Mouse (Mus musculus) embryonic stem cell, embryonic (primary cell): ENCODE results near the gene Hist3h2a.

Source experiments
- CTCF ChIA-PET, 4 experiments: fragments of 300-600 bp in 2 of 4; fragments of 350-600 bp in 2 of 4; sonication (Branson Sonifier 250); formaldehyde crosslinking; loops; one replicate each; lab custom pipeline; 2022; ENCODE audit warnings: inconsistent platforms in 2 of 4; lab: Charles Lee
- POLR2A ChIA-PET, 4 experiments: fragments of 300-600 bp in 2 of 4; fragments of 350-600 bp in 2 of 4; sonication (Branson Sonifier 250); formaldehyde crosslinking; loops; one replicate each; lab custom pipeline; 2022; ENCODE audit warnings: antibody characterized with exemption in 4 of 4, inconsistent platforms in 1 of 4; lab: Charles Lee

Hist3h2a gene

GRCm38 (mm10) chr11:58955143-58955867, 820 bp downstream of the Hist3h2a start:
- CTCF ChIA-PET: interaction anchor here in 2 of 4 experiments (0.8 to 2.7 kb wide), 8 partner anchors 15 to 979 kb away, joined by 3 to 8 read pairs (median 4); partner anchors contain the start of gene Rnf187 (in 1 of the 2)
- POLR2A ChIA-PET: interaction anchor here (0.5 to 11.1 kb wide), 81 partner anchors 8 to 1400 kb away, joined by 3 to 133 read pairs (median 5); partner anchors contain the start of genes Rnf187 (in 3 of the 4), Trim11 (in 3 of the 4), Iba57 (in 2 of the 4) and Zfp39 (in 2 of the 4)

- POLR2A ChIA-PET: interaction anchor here in 3 of 4 experiments (0.6 to 11.1 kb wide), 21 partner anchors 9 to 314 kb away, joined by 3 to 133 read pairs (median 10); partner anchors contain the start of genes Trim11 (in 3 of the 3) and Zfp39 (in 1 of the 3)
- CTCF ChIA-PET: no interaction called here
These were observed 1.4 kb downstream of the Hist3h2a start for GRCm38 (mm10) chr11:58955868-58956257.

DNA sequence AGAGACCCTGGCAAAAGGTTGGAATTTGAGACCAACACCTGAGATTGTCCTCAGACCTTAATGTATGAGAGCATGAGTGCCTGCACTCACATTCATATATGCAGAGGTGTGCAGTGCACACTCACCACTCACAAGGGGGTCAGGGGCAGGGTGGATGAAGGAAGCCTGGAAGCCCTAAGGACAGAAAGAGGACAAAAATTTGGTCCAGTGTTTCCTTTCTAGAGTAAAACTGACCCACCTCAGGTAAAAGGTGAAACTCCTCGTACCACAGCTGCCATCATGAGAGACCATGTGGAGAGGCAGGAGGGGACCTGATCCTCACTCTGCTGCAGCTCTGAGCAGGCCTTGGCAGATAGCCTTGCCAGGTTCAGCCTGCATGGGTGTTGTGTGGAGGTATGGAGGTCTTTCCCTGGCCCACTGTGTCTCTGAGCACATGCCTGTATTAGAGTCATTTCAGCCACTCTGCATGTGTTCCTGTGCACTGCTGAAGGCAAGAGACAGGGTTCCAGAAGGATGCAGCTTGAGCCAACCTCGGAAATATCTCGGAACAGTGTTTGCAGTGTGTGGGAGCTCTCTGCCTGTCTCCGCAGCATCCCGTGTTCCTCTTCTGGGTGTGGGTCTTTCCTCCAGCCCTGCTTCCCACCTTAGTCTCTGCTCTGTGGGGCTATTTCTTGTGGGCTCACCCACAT, 2.9 kb downstream of the Hist3h2a start:
- ChIA-PET POLR2A (interaction anchor here in 2 of 4 experiments (0.8 to 11.1 kb wide), 7 partner anchors 8 to 137 kb away, joined by 3 to 133 read pairs (median 24); partner anchors contain the start of genes Hist3h2ba (in 1 of the 2) and Trim11 (in 1 of the 2)), CTCF (interaction anchor here in 2 of 4 experiments (0.6 to 1.6 kb wide), 2 partner anchors 25 to 38 kb away, joined by 3 to 4 read pairs; no protein-coding TSS in a partner anchor)

- ChIA-PET CTCF (interaction anchor here in 2 of 4 experiments (1.6 to 1.8 kb wide), 2 partner anchors 23 to 31 kb away, joined by 4 to 9 read pairs; no protein-coding TSS in a partner anchor), POLR2A (interaction anchor here in 3 of 4 experiments (0.7 to 11.1 kb wide), 9 partner anchors 9 to 78 kb away, joined by 3 to 133 read pairs (median 8); partner anchors contain the start of genes Hist3h2ba (in 2 of the 3) and Trim11 (in 2 of the 3))
These were observed 4.1 kb downstream of the Hist3h2a start for GRCm38 (mm10) chr11:58958536-58958935.

DNA sequence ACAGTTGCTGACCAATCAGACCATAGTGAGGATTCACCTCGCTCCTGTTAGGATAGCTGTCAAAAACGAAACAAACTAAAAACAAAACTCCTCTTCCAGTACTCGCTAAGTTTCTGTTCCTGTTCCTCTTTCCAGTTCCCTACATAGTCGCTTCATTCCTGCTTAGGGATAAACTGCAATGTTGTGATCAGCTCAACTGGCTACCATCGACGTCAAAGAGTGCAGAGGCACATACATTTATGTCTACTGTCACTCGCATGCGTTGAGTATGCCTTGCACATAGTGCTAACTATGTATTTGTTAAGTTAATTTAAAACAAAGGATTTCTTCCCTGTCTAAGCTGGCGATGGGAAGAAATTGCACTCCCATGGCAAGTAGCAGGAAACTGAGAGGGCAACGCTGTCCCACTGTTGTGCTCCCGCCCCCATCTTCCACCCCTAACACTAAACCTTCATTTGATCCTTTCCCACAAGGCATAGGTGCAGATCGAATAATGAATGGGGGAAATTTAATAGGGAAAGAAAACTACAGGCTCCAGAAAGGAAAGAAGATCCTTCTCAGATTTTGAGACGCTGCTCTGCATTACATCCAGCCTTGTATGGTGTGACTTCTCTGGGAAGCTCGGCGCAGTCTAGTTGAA, 4.8 kb downstream of the Hist3h2a start:
- POLR2A ChIA-PET: interaction anchor here (0.6 to 11.1 kb wide), 27 partner anchors 10 to 628 kb away, joined by 3 to 133 read pairs (median 6); partner anchors contain the start of genes Hist3h2ba (in 3 of the 4), Trim11 (in 3 of the 4), Iba57 (in 1 of the 4) and Rnf187 (in 1 of the 4)
- CTCF ChIA-PET: interaction anchor here (0.6 to 3.5 kb wide), 17 partner anchors 10 to 620 kb away, joined by 3 to 16 read pairs (median 5); partner anchors contain the start of genes Hist3h2ba (in 2 of the 4) and Trim11 (in 2 of the 4)

DNA sequence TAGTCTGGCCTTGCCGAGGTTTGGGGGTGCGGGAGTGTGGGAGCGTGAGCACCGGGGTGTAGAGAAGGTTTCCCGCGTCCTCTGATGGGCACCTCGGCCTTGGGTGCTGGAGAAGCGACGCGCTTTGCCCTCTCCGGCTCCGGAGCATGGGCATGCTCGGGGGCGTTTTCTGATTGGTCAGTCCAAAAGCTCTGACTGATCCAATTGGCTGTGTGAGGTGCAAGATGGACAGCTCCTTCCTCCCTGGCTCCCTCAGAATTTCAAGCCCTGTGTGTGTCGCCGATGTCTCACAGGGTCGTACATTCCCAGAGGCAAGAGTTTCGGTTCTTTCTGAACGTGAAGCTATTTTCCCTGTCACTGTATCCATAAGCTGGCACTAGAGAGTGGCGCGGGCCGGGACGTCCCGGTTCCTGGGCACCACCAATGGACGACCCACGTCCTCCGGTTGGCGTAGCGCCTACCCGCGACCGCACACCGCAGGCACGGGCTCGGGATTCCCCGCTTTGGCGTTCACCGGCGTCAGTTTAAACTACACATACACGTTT, 5.5 kb downstream of the Hist3h2a start:
- ChIA-PET POLR2A (interaction anchor here in 3 of 4 experiments (0.6 to 11.1 kb wide), 29 partner anchors 9 to 629 kb away, joined by 3 to 133 read pairs (median 6); partner anchors contain the start of genes Hist3h2ba (in 3 of the 3), Trim11 (in 3 of the 3), Rnf187 (in 2 of the 3) and Iba57 (in 1 of the 3)), CTCF (interaction anchor here (0.6 to 3.5 kb wide), 20 partner anchors 10 to 620 kb away, joined by 3 to 16 read pairs (median 5); partner anchors contain the start of genes Hist3h2ba (in 2 of the 4) and Trim11 (in 2 of the 4))

GRCm38 (mm10) chr11:58961364-58962177, 7.1 kb downstream of the Hist3h2a start:
- ChIA-PET POLR2A (interaction anchor here (0.6 to 11.1 kb wide), 32 partner anchors 8 to 508 kb away, joined by 3 to 133 read pairs (median 4); partner anchors contain the start of genes Trim11 (in 4 of the 4), Hist3h2ba (in 2 of the 4), Rnf187 (in 2 of the 4) and Zfp39 (in 2 of the 4)), CTCF (interaction anchor here (0.6 to 3.5 kb wide), 9 partner anchors 9 to 166 kb away, joined by 3 to 16 read pairs (median 4); no protein-coding TSS in a partner anchor)

DNA sequence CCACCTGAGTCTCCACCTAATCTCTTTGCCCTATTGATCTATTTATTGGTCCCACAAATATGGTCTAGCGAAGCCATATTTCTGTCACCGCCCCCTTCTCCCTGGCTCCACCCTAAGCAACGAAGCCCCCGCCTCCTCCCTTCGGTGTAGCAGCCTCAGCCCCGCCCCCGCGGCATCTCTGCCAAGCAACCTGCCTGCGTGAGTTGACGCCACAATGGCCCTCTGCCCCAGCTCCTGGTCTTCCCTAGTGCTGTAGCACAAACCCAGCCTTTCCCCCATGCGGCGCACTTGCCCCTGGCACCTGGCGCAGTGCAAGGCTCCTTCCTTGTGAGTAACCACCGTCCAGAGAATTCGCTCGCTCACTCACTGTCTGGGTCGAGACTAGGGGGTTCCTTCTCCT, 9.1 kb downstream of the Hist3h2a start:
- CTCF ChIA-PET: interaction anchor here in 1 of 4 experiments (0.6 kb wide), 1 partner anchor 120 kb away, joined by 3 read pairs; no protein-coding TSS in a partner anchor
- POLR2A ChIA-PET: interaction anchor here (0.5 to 11.1 kb wide), 8 partner anchors 8 to 1445 kb away, joined by 3 to 133 read pairs (median 6); partner anchors contain the start of genes Hist3h2a (in 4 of the 4), Trim17 (in 4 of the 4), Fam114a2 (in 1 of the 4) and Mfap3 (in 1 of the 4)

GRCm38 (mm10) chr11:58964216-58964615, 9.7 kb downstream of the Hist3h2a start:
- ChIA-PET CTCF (interaction anchor here in 2 of 4 experiments (0.5 to 0.7 kb wide), 2 partner anchors 36 to 203 kb away, joined by 3 to 4 read pairs; no protein-coding TSS in a partner anchor), POLR2A (interaction anchor here in 3 of 4 experiments (0.5 to 4.6 kb wide), 9 partner anchors 9 to 1446 kb away, joined by 3 to 39 read pairs (median 5); partner anchors contain the start of genes Hist3h2a (in 3 of the 3), Trim17 (in 3 of the 3), Fam114a2 (in 1 of the 3) and Mfap3 (in 1 of the 3))

- ChIA-PET POLR2A (interaction anchor here in 3 of 4 experiments (1.0 to 4.6 kb wide), 8 partner anchors 10 to 186 kb away, joined by 3 to 39 read pairs (median 6); partner anchors contain the start of genes Hist3h2a (in 3 of the 3), Trim17 (in 3 of the 3) and Trim11 (in 2 of the 3)), CTCF (interaction anchor here in 1 of 4 experiments (0.7 to 1.0 kb wide), 2 partner anchors 17 to 37 kb away, joined by 3 to 5 read pairs; no protein-coding TSS in a partner anchor)
These were observed 10.7 kb downstream of the Hist3h2a start for GRCm38 (mm10) chr11:58965001-58965760.

DNA sequence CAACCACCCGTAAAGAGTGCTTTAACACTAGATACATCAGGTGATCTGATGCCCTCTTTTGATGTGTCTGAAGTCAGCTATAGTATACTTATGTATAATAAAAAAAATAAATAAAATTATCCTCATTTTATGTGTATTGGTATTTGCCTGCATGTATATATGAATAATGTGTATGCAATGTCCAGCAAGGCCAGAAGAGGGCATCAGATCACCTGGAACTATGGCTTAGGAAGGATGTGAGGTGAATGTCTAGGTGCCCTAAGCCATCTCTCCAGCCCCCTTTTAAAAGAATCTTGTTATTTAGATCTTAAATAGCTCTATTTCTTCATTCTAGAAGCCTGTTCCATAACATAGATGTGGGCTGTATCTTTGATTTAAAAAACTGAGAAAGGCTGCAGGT, 12.9 kb downstream of the Hist3h2a start:
- CTCF ChIA-PET: interaction anchor here in 2 of 4 experiments (1.3 to 1.4 kb wide), 2 partner anchors 12 to 14 kb away, joined by 3 to 5 read pairs; no protein-coding TSS in a partner anchor
- POLR2A ChIA-PET: interaction anchor here in 2 of 4 experiments (0.7 to 4.6 kb wide), 6 partner anchors 10 to 37 kb away, joined by 3 to 39 read pairs (median 8); partner anchors contain the start of genes Hist3h2a (in 2 of the 2), Trim11 (in 2 of the 2), Trim17 (in 2 of the 2) and Hist3h2ba (in 1 of the 2)

GRCm38 (mm10) chr11:58968551-58968950, 14.1 kb downstream of the Hist3h2a start:
- ChIA-PET POLR2A (interaction anchor here in 2 of 4 experiments (0.9 to 5.3 kb wide), 6 partner anchors 10 to 25 kb away, joined by 3 to 56 read pairs (median 20); partner anchors contain the start of genes Hist3h2a (in 2 of the 2), Trim11 (in 2 of the 2) and Trim17 (in 2 of the 2)), CTCF (interaction anchor here in 1 of 4 experiments (1.6 kb wide), 1 partner anchor 40 kb away, joined by 3 read pairs; no protein-coding TSS in a partner anchor)

GRCm38 (mm10) chr11:58969027-58969426, 14.5 kb downstream of the Hist3h2a start:
- ChIA-PET CTCF (interaction anchor here (0.6 to 2.3 kb wide), 10 partner anchors 9 to 336 kb away, joined by 3 to 19 read pairs (median 3); partner anchors contain the start of gene Trim11 (in 1 of the 4)), POLR2A (interaction anchor here in 3 of 4 experiments (0.7 to 5.3 kb wide), 16 partner anchors 8 to 30 kb away, joined by 3 to 56 read pairs (median 4); partner anchors contain the start of genes Hist3h2a (in 2 of the 3), Trim11 (in 2 of the 3), Trim17 (in 2 of the 3) and Hist3h2ba (in 1 of the 3))
